Mouse (Mus musculus) effector memory CD4-positive, alpha-beta T cell, adult 7 months (primary cell): Measurements from ENCODE around the gene Proser3. TPM values are rescaled to one million over a fixed set of nuclear protein-coding genes. Genes with fewer than 3 reads are reported as not detected.

Experiments
- polyA plus RNA-seq: library from polyadenylated mRNA; unstranded; fragments of 100-300 nt; shearing (Covaris generic); gene quantifications from one replicate; pipeline ENCODE4 v1.2.1, GENCODE M21; 2017

Gene Proser3
- 2.2 TPM for polyA plus RNA-seq

DNA sequence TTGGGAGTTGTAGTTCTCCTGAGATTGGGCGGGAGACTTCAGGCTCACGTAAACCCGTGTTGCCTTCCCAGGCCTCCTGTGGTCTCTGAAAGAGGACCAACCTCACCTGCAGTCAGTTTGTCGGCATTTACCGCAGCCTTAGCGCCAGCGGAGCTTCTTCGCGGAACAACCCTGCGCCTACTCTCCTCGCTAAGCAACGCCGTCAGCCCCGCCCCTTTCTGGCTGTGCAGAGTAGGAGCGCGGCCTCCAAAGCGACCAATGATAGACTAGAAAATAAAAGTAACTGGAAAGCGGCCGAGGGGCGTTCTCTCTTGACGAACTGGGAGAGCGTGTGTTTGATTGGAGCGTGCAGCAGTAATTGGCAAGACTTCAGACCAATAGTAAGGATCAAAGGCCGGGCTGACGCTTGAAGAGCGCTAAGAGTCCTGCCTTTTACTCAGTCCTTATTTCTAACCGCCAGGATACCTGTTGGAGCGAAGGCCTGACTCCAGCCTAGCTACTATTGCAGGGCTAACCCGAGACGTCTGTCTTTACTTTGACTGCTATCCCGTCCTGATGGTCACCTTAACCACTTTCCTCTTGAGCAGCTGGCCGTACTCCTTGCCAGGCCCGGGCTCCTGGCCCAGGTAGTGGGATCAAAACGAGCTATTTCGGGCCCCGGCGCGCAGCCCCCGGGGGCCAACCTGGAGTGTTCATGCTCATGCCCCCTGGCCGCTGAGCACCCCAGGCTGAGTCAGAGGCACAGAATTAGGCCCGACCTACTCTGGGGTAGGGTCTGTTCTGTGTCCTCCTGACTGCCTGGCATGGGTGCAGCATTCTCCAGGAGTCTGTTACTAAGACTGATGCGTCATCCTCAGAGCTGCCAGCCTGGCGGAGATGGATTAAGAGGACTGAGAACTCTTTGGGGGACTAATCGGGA is at the start of gene Proser3, which contains the start of gene Hspb6:
TSS of gene Proser3 (minus strand) at position 198 of the 919 bp plus-strand sequence.
TSS of gene Hspb6 (plus strand) at position 77 of the 919 bp plus-strand sequence.

GRCm38 (mm10) chr7:30598786-30599185 is 46.7 kb upstream of the Proser3 start, which contains the start of gene Zbtb32:
TSS of gene Zbtb32 (minus strand) at chr7:30598909.

GRCm38 (mm10) chr7:30588676-30589434 is 36.8 kb upstream of the Proser3 start, which contains the start of gene Kmt2b:
TSS of gene Kmt2b (minus strand) at chr7:30588726.

GRCm38 (mm10) chr7:30564970-30565571 is 13.0 kb upstream of the Proser3 start, which contains the start of gene Igflr1:
TSS of gene Igflr1 (plus strand) at chr7:30565427.

DNA sequence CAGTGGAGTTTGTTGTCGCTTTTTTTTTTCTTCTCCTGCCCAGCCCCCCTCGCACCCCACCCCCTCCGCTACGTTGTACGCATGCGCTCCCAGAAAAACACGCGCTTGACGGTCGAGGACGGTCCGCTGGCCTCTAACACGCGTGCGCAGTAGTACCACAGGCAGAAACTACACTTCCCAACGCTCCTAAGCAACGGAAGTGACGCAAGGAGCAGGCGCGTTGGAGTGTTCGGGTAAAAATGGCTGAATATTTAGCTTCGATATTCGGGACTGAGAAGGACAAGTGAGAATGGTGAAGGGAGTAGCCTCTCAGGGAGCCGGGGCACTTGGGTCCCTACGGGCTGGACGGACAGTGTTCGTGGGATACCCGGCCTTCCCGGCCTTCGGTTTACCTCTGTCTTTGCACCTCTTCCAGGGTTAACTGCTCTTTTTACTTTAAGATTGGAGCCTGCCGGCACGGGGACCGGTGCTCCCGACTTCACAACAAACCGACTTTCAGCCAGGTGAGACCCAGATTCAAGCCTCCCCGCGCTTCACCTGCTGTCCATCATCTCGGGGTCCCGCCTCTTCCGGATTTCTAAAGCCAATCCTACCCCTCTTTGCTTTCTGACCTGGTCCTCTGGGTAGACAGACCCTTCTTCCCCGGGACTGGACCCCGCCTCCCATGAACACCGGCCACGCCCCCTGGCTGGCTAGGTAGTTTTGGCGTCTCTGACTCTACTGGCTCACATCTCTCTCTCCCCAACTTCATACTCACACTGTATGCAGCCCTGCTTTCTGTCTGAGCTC is 11.2 kb upstream of the Proser3 start, which contains the start of the genes U2af1l4, Gm49396 and Psenen:
TSS of gene U2af1l4 (plus strand) at position 185 of the 789 bp plus-strand sequence.
TSS of gene Gm49396 (plus strand) at position 228 of the 789 bp plus-strand sequence.
TSS of gene Psenen (minus strand) at position 511 of the 789 bp plus-strand sequence.

GRCm38 (mm10) chr7:30559443-30559954 is 7.4 kb upstream of the Proser3 start, which contains the start of gene Lin37:
TSS of gene Lin37 (minus strand) at chr7:30559838.

DNA sequence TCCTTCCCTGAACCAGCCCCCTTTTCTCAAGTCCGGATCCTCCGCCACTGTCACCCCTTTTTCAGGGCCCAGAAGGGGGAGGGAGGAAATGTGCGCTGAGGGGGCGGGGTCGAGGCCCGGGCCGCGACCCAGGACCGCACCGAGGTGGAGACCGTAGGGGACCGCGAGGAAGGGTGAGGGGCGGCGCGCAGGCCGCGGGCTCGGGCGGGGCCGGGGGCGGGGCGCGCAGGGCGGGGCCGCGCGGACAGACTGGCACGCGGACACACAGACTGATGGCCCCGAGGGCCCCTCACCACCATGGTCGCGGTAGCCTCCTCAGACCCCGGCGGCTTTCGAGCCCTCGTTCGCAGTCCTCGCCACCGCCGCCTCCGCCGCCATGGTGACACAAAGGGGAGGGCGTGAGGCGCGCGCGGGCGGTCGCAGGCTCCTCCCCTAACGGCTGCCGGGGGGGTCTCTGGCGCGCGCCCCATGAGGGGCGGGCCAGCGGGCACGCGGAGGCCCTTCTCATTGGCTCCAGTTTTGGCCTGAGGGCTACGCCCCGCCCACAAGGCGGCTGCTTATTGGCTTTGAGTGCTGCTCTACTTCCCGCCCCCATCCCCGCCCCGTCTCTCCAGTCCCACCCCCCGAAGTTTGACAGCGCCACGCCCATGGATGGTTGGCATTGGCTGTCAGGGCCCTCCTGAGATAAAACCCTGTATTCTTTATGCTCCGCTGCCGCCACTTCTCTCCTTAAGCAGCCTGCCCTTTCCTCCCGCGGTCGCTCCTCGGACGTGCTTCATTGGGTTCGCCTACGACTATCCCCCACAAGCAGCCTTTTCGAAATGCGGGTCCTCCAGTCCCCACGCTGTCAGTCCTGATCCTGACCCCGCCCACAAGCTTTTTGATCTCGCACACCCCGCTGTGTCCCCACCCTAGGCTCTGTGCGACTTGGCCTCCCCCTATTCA is 17.2 kb downstream of the Proser3 start, which contains the start of gene Arhgap33:
TSS of gene Arhgap33 (minus strand) at position 428 of the 945 bp plus-strand sequence.

GRCm38 (mm10) chr7:30493401-30493931 is 58.6 kb downstream of the Proser3 start, which contains the start of gene Prodh2:
TSS of gene Prodh2 (plus strand) at chr7:30493622.

Other genes with a start within 250 kb of the Proser3 start
- 92.3 TPM for gene Alkbh6, start 243.6 kb downstream of the Proser3 start, polyA plus RNA-seq
- gene Syne4, start 237.5 kb downstream of the Proser3 start, polyA plus RNA-seq: 2.6 TPM
- gene E130208F15Rik, start 230.6 kb downstream of the Proser3 start, polyA plus RNA-seq: not detected
- gene Sdhaf1, start 228.4 kb downstream of the Proser3 start, polyA plus RNA-seq: 16.2 TPM
- not detected for gene Lrfn3, start 189.5 kb downstream of the Proser3 start, polyA plus RNA-seq
- gene Tyrobp, start 138.5 kb downstream of the Proser3 start, polyA plus RNA-seq: not detected
- gene Hcst, start 132.4 kb downstream of the Proser3 start, polyA plus RNA-seq: 749 TPM
- gene Nfkbid, start 130.6 kb downstream of the Proser3 start, polyA plus RNA-seq: 888 TPM
- gene Aplp1, start 106.8 kb downstream of the Proser3 start, polyA plus RNA-seq: 24.5 TPM
- not detected for gene Kirrel2, start 94.6 kb downstream of the Proser3 start, polyA plus RNA-seq
- gene Nphs1, start 94.0 kb downstream of the Proser3 start, polyA plus RNA-seq: 0.22 TPM
- gene Prodh2, start 58.7 kb downstream of the Proser3 start, polyA plus RNA-seq: not detected
- gene Arhgap33, start 17.2 kb downstream of the Proser3 start, polyA plus RNA-seq: 1.1 TPM
- 5.0 TPM for gene Hspb6, start 121 bp downstream of the Proser3 start, polyA plus RNA-seq
- gene Lin37, start 7.5 kb upstream of the Proser3 start, polyA plus RNA-seq: 49.3 TPM
- gene U2af1l4, start 11.0 kb upstream of the Proser3 start, polyA plus RNA-seq: 90.7 TPM
- 54.0 TPM for gene Gm49396, start 11.0 kb upstream of the Proser3 start, polyA plus RNA-seq
- gene Psenen, start 11.3 kb upstream of the Proser3 start, polyA plus RNA-seq: 150 TPM
- 67.5 TPM for gene Igflr1, start 13.1 kb upstream of the Proser3 start, polyA plus RNA-seq
- gene Kmt2b, start 36.4 kb upstream of the Proser3 start, polyA plus RNA-seq: 11.1 TPM
- 16.9 TPM for gene Zbtb32, start 46.6 kb upstream of the Proser3 start, polyA plus RNA-seq
- gene Upk1a, start 60.5 kb upstream of the Proser3 start, polyA plus RNA-seq: 0.62 TPM
- gene Cox6b1, start 73.9 kb upstream of the Proser3 start, polyA plus RNA-seq: 445 TPM
- not detected for gene Etv2, start 83.6 kb upstream of the Proser3 start, polyA plus RNA-seq
- gene Rbm42, start 98.0 kb upstream of the Proser3 start, polyA plus RNA-seq: 238 TPM
- gene Haus5, start 112.7 kb upstream of the Proser3 start, polyA plus RNA-seq: 47.1 TPM
- gene Pmis2, start 119.3 kb upstream of the Proser3 start, polyA plus RNA-seq: not detected
- gene 2200002J24Rik, start 146.6 kb upstream of the Proser3 start, polyA plus RNA-seq: not detected
- gene Atp4a, start 159.9 kb upstream of the Proser3 start, polyA plus RNA-seq: not detected
- 66.4 TPM for gene Tmem147, start 177.2 kb upstream of the Proser3 start, polyA plus RNA-seq
- 1.1 TPM for gene Gapdhs, start 191.4 kb upstream of the Proser3 start, polyA plus RNA-seq
- 1.2 TPM for gene Sbsn, start 199.2 kb upstream of the Proser3 start, polyA plus RNA-seq
- not detected for gene Dmkn, start 211.5 kb upstream of the Proser3 start, polyA plus RNA-seq
- not detected for gene Krtdap, start 235.6 kb upstream of the Proser3 start, polyA plus RNA-seq